Mouse (Mus musculus) spleen, adult 2 months (tissue): ENCODE data around the gene Ccdc65.

ENCODE experiments used
- CTCF ChIP-seq: fragments of 200-500 bp; IDR thresholded peaks from 2 replicates; pipeline ENCODE4 v1.5.1; 2011; ENCODE audit warnings: mild to moderate bottlenecking, inconsistent platforms; ENCODE audit not compliant: insufficient read depth, insufficient read length, insufficient replicate concordance; ENCODE audit errors: extremely low read depth
- POLR2A ChIP-seq: fragments of 200-500 bp; IDR thresholded peaks from 2 replicates; pipeline ENCODE4 v1.6.1; 2011; ENCODE audit warnings: low read depth, low read length, inconsistent platforms

DNA sequence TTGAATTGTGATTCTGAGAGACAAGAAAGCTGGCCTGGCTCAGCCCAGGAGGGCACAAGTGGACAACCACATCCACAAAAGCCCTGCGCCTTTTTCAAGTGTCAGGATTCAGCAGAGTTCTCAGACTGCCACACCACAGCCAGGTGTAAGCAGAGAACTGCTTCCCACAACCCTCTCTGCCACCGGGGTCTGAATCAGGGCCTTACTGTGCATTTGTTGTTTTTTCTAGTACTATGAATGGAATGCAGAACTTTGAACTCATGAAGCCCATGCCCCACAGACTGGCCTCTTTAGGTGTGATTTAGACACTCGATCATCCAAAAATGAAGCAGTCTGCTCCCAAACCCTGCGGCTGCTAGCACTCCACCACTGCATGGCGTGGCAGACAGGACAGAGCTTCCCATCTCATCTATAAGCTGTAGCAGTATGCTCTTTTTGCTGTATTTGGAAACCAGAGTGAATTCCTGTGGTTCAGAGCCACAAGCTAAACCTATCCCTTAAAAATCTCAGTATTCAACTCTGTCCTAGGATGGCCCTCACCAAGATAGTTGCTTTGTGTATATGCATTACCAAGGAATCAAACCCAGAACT lies 26.1 kb downstream of the Ccdc65 start:
- no peak for TF ChIP-seq CTCF
- no peak for TF ChIP-seq POLR2A
